In genomic region chr5:73336448-73336847, GRCm38 (mm10) we compare ENCODE assay signal across 28 mouse cellular contexts. TPM values are rescaled to one million over a fixed set of nuclear protein-coding genes. Genes with fewer than 3 reads are reported as not detected.
DNase-seq lines count a peak whose midpoint lies in the region; ATAC-seq lines count a peak whose summit lies in the region.
"Had no signal": no experiment of that assay in that cellular context is flagged by ENCODE, and none has a peak within 500 bp of the region (broad histone marks: within the 10 kb centered on the region; RNA-seq: fewer than 3 reads in every experiment).

No protein-coding gene starts in this region.

- no peaks in the 10 kb centered on the region for H3K27me3 ChIP-seq in heart, embryonic 14.5 days (ENCODE audit: control insufficient read depth, insufficient read depth, low read length)
- no peaks in the 10 kb centered on the region; the same call in 1 of the 2 replicates for H3K27me3 ChIP-seq in lung, embryonic 16.5 days (ENCODE audit: control insufficient read depth, insufficient read depth, low read depth, low read length)
- H3K27me3 ChIP-seq in intestine, embryonic 16.5 days (replicated peaks; ENCODE audit: control insufficient read depth, insufficient read depth, low read length), result no peaks in the 10 kb centered on the region
- H3K27me3 ChIP-seq in stomach, embryonic 16.5 days (ENCODE audit: control insufficient read depth, insufficient read depth, low read length), result no peaks in the 10 kb centered on the region
- H3K27me3 ChIP-seq: limb, embryonic 15.5 days; midbrain, embryonic 13.5 days had no signal

- 9% methylated on average over 5 of the region's 5 CpGs for WGBS in heart, embryonic 14.5 days
- 12% methylated on average over 5 of the region's 5 CpGs for WGBS in lung, embryonic 16.5 days
- 46% methylated on average over 5 of the region's 5 CpGs for WGBS in intestine, embryonic 16.5 days
- whole genome bisulfite sequencing in stomach, embryonic 16.5 days, result 34% methylated on average over 5 of the region's 5 CpGs

- intact Hi-C loops in heart, postnatal 25 days (cut with DNase I), result no loop called here

- DNase-seq in heart, postnatal 25 days (ENCODE audit: low spot score), result no peak
- no peak for DNase-seq in lung, postnatal 10 days
- no peak for DNase-seq in gastrocnemius, adult 8-10 months (ENCODE audit: low spot score in 2 of 2)
- DNase-seq in layer of hippocampus, postnatal 36 days, result no peak
- DNase-seq: cerebellum, adult 11-12 months; cerebellum, postnatal 10 days; forebrain, postnatal 0 days; gastrocnemius, postnatal 25 days; heart, postnatal 36 days; kidney, adult 11 months; kidney, postnatal 4 days; layer of hippocampus, adult 9-11 months; left cerebral cortex, postnatal 4 days; spleen, adult 18-20 months; thymus, adult 18-20 months; thymus, postnatal 4 days had no signal

- H3K4me1 ChIP-seq in heart, embryonic 14.5 days (ENCODE audit: control insufficient read depth in 2 of 2, insufficient read depth in 2 of 2, low read length in 2 of 2), result peaks cover 19 to 25% of the 10 kb centered on the region in 2 experiments
- peaks cover 2% of the 10 kb centered on the region; the same call in 1 of the 2 replicates for H3K4me1 ChIP-seq in lung, embryonic 16.5 days (replicated peaks; ENCODE audit: control insufficient read depth, insufficient read depth, low read length)
- H3K4me1 ChIP-seq in intestine, embryonic 16.5 days (ENCODE audit: control insufficient read depth, insufficient read depth, low read length), result peaks cover 19% of the 10 kb centered on the region
- no peaks in the 10 kb centered on the region for H3K4me1 ChIP-seq in stomach, embryonic 16.5 days (ENCODE audit: control insufficient read depth, insufficient read depth, low read length)
- H3K4me1 ChIP-seq: embryonic facial prominence, embryonic 12.5 days had no signal

- H3K4me3 ChIP-seq in heart, embryonic 14.5 days (ENCODE audit: control insufficient read depth in 1 of 2, insufficient read depth in 1 of 2, low read depth in 1 of 2, low read length in 2 of 2), result no peak overlapping the region
- no peak overlapping the region for H3K4me3 ChIP-seq in lung, embryonic 16.5 days (ENCODE audit: low read length)
- H3K4me3 ChIP-seq in intestine, embryonic 16.5 days (ENCODE audit: low read length), result peak overlapping the region; percentile 63
- no peak overlapping the region for H3K4me3 ChIP-seq in stomach, embryonic 16.5 days (replicated peaks; ENCODE audit: low read length)
- H3K4me3 ChIP-seq: embryonic facial prominence, embryonic 12.5 days; kidney, embryonic 15.5 days; limb, embryonic 15.5 days; liver, embryonic 15.5 days; megakaryocyte, embryonic 14.5 days; midbrain, embryonic 13.5 days had no signal

- no peak overlapping the region for H3K27ac ChIP-seq in heart, embryonic 14.5 days (replicated peaks in 1 of 2; ENCODE audit: control insufficient read depth in 1 of 2, insufficient read depth in 1 of 2, low read depth in 2 of 2, low read length in 2 of 2)
- H3K27ac ChIP-seq in lung, embryonic 16.5 days (ENCODE audit: low read length), result peak overlapping the region; percentile 58
- H3K27ac ChIP-seq in intestine, embryonic 16.5 days (ENCODE audit: low read length), result peak overlapping the region; percentile 94
- H3K27ac ChIP-seq in stomach, embryonic 16.5 days (ENCODE audit: low read length), result peak overlapping the region; percentile 36; the same call in 1 of the 2 replicates
- H3K27ac ChIP-seq: embryonic facial prominence, embryonic 12.5 days; hindbrain, embryonic 14.5 days; kidney, embryonic 15.5 days; limb, embryonic 15.5 days; liver, embryonic 15.5 days; midbrain, embryonic 13.5 days had no signal

- no peak overlapping the region for H3K4me2 ChIP-seq in heart, embryonic 14.5 days (ENCODE audit: low read length)
- peak overlapping the region; percentile 28; the same call in 1 of the 2 replicates for H3K4me2 ChIP-seq in lung, embryonic 16.5 days (ENCODE audit: low read depth, low read length)
- peak overlapping the region; percentile 80 for H3K4me2 ChIP-seq in intestine, embryonic 16.5 days (ENCODE audit: low read depth, low read length)
- peak overlapping the region; percentile 80 for H3K4me2 ChIP-seq in stomach, embryonic 16.5 days (ENCODE audit: low read depth, low read length)
- H3K4me2 ChIP-seq: embryonic facial prominence, embryonic 12.5 days; hindbrain, embryonic 14.5 days; kidney, embryonic 15.5 days; limb, embryonic 15.5 days; liver, embryonic 15.5 days had no signal

- H3K9me3 ChIP-seq in heart, embryonic 14.5 days (ENCODE audit: control insufficient read depth, low read length), result no peaks in the 10 kb centered on the region
- no peaks in the 10 kb centered on the region for H3K9me3 ChIP-seq in lung, embryonic 16.5 days (ENCODE audit: control insufficient read depth, low read length)
- no peaks in the 10 kb centered on the region for H3K9me3 ChIP-seq in intestine, embryonic 16.5 days (ENCODE audit: control insufficient read depth, low read length)
- H3K9me3 ChIP-seq in stomach, embryonic 16.5 days (replicated peaks; ENCODE audit: control insufficient read depth, low read length), result no peaks in the 10 kb centered on the region
- H3K9me3 ChIP-seq: embryonic facial prominence, embryonic 12.5 days; kidney, embryonic 15.5 days; limb, embryonic 15.5 days; liver, embryonic 15.5 days; midbrain, embryonic 13.5 days had no signal

- H3K9ac ChIP-seq in heart, embryonic 14.5 days (ENCODE audit: low read length), result no peak overlapping the region
- H3K9ac ChIP-seq in lung, embryonic 16.5 days (ENCODE audit: low read length), result no peak overlapping the region
- peak overlapping the region; percentile 82; the same call in 1 of the 2 replicates for H3K9ac ChIP-seq in intestine, embryonic 16.5 days (ENCODE audit: low read depth, low read length)
- no peak overlapping the region for H3K9ac ChIP-seq in stomach, embryonic 16.5 days (ENCODE audit: low read length)
- H3K9ac ChIP-seq: embryonic facial prominence, embryonic 12.5 days; forebrain, postnatal 0 days; hindbrain, embryonic 14.5 days; kidney, embryonic 15.5 days; limb, embryonic 15.5 days; liver, embryonic 15.5 days; midbrain, embryonic 13.5 days had no signal

- H3K36me3 ChIP-seq in heart, embryonic 14.5 days (ENCODE audit: control insufficient read depth, insufficient read depth, low read length), result no peaks in the 10 kb centered on the region
- H3K36me3 ChIP-seq in lung, embryonic 16.5 days (ENCODE audit: control insufficient read depth, insufficient read depth, low read length), result no peaks in the 10 kb centered on the region
- no peaks in the 10 kb centered on the region; the same call in 1 of the 2 replicates for H3K36me3 ChIP-seq in intestine, embryonic 16.5 days (ENCODE audit: control insufficient read depth, insufficient read depth, low read length)
- no peaks in the 10 kb centered on the region for H3K36me3 ChIP-seq in stomach, embryonic 16.5 days (ENCODE audit: control insufficient read depth, insufficient read depth, low read length)
- H3K36me3 ChIP-seq: embryonic facial prominence, embryonic 12.5 days; kidney, embryonic 15.5 days; limb, embryonic 15.5 days; liver, embryonic 15.5 days; midbrain, embryonic 13.5 days had no signal

- peak; percentile 24; the same call in 1 of the 2 replicates for ATAC-seq in heart, embryonic 14.5 days (ENCODE audit: insufficient number of reproducible peaks, insufficient read depth, low FRiP score, low read depth)
- ATAC-seq in lung, embryonic 16.5 days (ENCODE audit: low read depth), result peak; percentile 48
- peak; percentile 72 for ATAC-seq in intestine, embryonic 16.5 days
- peak; percentile 62; the same call in 1 of the 2 replicates for ATAC-seq in stomach, embryonic 16.5 days (ENCODE audit: insufficient read depth, low FRiP score)
- ATAC-seq: forebrain, postnatal 0 days; midbrain, embryonic 13.5 days had no signal

RNA-seq across cellular contexts. Expression of gene Ociad2, which starts 4.4 kb away (rescaled TPM):
- polyA plus RNA-seq in heart, embryonic 14.5 days (2014; fragmentation: Nextera tagmentation; extraction: Ambion mirVana), result 21.1 and 22.2 TPM in 2 replicates
- 1 to 10 TPM; 8.8 to 9.5 TPM for total RNA-seq in heart, postnatal 25 days (2021)
- polyA plus RNA-seq in lung, embryonic 16.5 days (2015; fragmentation: Nextera tagmentation; extraction: Ambion mirVana), result 43.5 and 53.4 TPM in 2 replicates
- polyA plus RNA-seq in intestine, embryonic 16.5 days (2015; fragmentation: Nextera tagmentation; extraction: Ambion mirVana), result 273 and 289 TPM in 2 replicates
- polyA plus RNA-seq in stomach, embryonic 16.5 days (2015; fragmentation: Nextera tagmentation; extraction: Ambion mirVana), result 93.9 and 103 TPM in 2 replicates
- total RNA-seq in gastrocnemius, adult 8-10 months (2022), result 10 to 100 TPM; 64.1 to 75.0 (median 65.4) TPM
- total RNA-seq in layer of hippocampus, postnatal 36 days (2021), result 100 to 1,000 TPM; 125 to 148 TPM
- total RNA-seq: monocyte, adult 5-6 weeks had no signal

RNA-seq across cellular contexts. Expression of gene Ociad1, which starts 43.9 kb away (rescaled TPM):
- polyA plus RNA-seq in heart, embryonic 14.5 days (2014; fragmentation: Nextera tagmentation; extraction: Ambion mirVana), result 142 and 160 TPM in 2 replicates
- total RNA-seq in heart, postnatal 25 days (2021), result 100 to 1,000 TPM; 252 to 269 TPM
- 231 and 244 TPM in 2 replicates for polyA plus RNA-seq in lung, embryonic 16.5 days (2015; fragmentation: Nextera tagmentation; extraction: Ambion mirVana)
- polyA plus RNA-seq in intestine, embryonic 16.5 days (2015; fragmentation: Nextera tagmentation; extraction: Ambion mirVana), result 250 and 270 TPM in 2 replicates
- 256 and 260 TPM in 2 replicates for polyA plus RNA-seq in stomach, embryonic 16.5 days (2015; fragmentation: Nextera tagmentation; extraction: Ambion mirVana)
- 100 to 1,000 TPM; 134 to 158 (median 146) TPM for total RNA-seq in gastrocnemius, adult 8-10 months (2022)
- total RNA-seq in layer of hippocampus, postnatal 36 days (2021), result 100 to 1,000 TPM; 464 to 480 TPM

Comparison
In these comparisons a context has a peak if more than half of its experiments do, and no peak if none do; other contexts are left out.
1. H3K27ac ChIP-seq: peak in lung, embryonic 16.5 days (single experiment), intestine, embryonic 16.5 days (single experiment) and stomach, embryonic 16.5 days (single experiment); none in heart, embryonic 14.5 days (0 of 2).
2. Peak in every context shown above with its lines, with median percentiles within 50 percentile points of each other: ATAC-seq.